Mouse (Mus musculus) neural tube, postnatal 0 days (tissue): ENCODE data around the gene Kansl3. TPM values are rescaled to one million over a fixed set of nuclear protein-coding genes. Genes with fewer than 3 reads are reported as not detected.

Source experiments
- microRNA-seq: library from miRNA; unstranded; fragments of <30 nt; microRNA quantifications from one replicate; pipeline ENCODE4, GENCODE M21; 2016
- polyA plus RNA-seq: library from polyadenylated mRNA; unstranded; fragments of >200 nt; fragmentation: Nextera tagmentation; extraction: Ambion mirVana; gene quantifications from 2 replicates; pipeline ENCODE4 v1.2.1, GENCODE M21; 2015

The Kansl3 gene
- polyA plus RNA-seq, result 26.1 and 29.2 TPM in 2 replicates

GRCm38 (mm10) chr1:36368969-36369645 lies at the start of gene Kansl3:
TSS of gene Kansl3 (minus strand) at chr1:36369181.

GRCm38 (mm10) chr1:36371934-36372845 lies 3.2 kb upstream of the Kansl3 start, which contains the start of gene Fer1l5:
TSS of gene Fer1l5 (plus strand) at chr1:36372291.

GRCm38 (mm10) chr1:36307495-36308280 lies 61.3 kb downstream of the Kansl3 start, which contains the start of gene Arid5a:
TSS of gene Arid5a (plus strand) at chr1:36307733.

Small RNAs within 50 kb of the gene (microRNA-seq; reads per million reads assigned to microRNA genes)
- not detected for gene Mir6898

Other genes starting within 250 kb of the Kansl3 start
- 25.2 and 29.0 TPM in 2 replicates for gene Uggt1, start 124.5 kb downstream of the Kansl3 start, polyA plus RNA-seq
- 2.1 and 2.3 TPM in 2 replicates for gene Neurl3, start 94.5 kb downstream of the Kansl3 start, polyA plus RNA-seq
- gene Arid5a, start 61.4 kb downstream of the Kansl3 start, polyA plus RNA-seq, result 6.2 and 9.0 TPM in 2 replicates
- 0.75 and 1.4 TPM in 2 replicates for gene Fer1l5, start 3.1 kb upstream of the Kansl3 start, polyA plus RNA-seq
- gene Lman2l, start 76.1 kb upstream of the Kansl3 start, polyA plus RNA-seq, result 45.8 and 47.6 TPM in 2 replicates
- 10.9 and 12.5 TPM in 2 replicates for gene Cnnm4, start 102.4 kb upstream of the Kansl3 start, polyA plus RNA-seq
- gene Cnnm3, start 142.7 kb upstream of the Kansl3 start, polyA plus RNA-seq, result 5.5 and 6.0 TPM in 2 replicates
- gene Ankrd23, start 167.7 kb upstream of the Kansl3 start, polyA plus RNA-seq, result 12.1 and 12.8 TPM in 2 replicates
- 1.0 TPM in 1 of 2 replicates, not detected in the other for gene Gm42417, start 170.2 kb upstream of the Kansl3 start, polyA plus RNA-seq
- 37.0 and 39.4 TPM in 2 replicates for gene Ankrd39, start 178.3 kb upstream of the Kansl3 start, polyA plus RNA-seq
- 13.3 and 15.0 TPM in 2 replicates for gene Sema4c, start 189.2 kb upstream of the Kansl3 start, polyA plus RNA-seq